Mouse (Mus musculus): ENCODE results near the gene Lrrc1.

DNA sequence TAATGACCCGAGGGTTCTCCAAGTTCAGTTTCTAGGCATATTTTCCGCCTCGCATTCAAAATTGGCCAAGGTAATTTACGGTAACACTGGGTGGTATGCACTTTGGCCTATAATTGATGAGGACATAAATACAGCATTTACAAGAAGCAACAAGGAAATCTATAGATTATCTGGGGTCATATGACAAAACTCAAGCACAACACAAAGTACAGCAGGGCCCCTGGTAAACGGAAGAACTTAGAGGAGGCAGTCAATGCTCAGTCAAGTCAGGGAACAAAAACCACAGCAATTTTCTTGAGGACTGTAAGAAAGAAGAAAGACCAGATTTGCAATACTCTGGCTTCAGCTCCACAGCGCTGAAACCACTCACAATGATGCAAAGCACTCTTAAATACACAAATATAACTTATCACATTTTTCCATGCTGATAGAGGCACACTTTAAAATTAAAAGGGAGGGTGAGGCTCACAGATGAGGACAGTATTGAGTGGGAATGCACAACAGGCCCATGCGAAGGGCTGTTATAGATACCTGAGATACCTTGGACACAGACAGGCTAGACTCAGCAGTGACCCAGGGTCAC is 27.8 kb downstream of the Lrrc1 start:
- TF ChIP-seq CTCF (IDR thresholded peaks at IDR 0.05; ENCODE audit: low read depth) (no peak), EP300 (optimal IDR thresholded peaks at IDR 0.05) (no peak)

Measured in stomach, postnatal 0 days (tissue).